Mouse (Mus musculus): ENCODE measurements around the gene Elmsan1.

DNA sequence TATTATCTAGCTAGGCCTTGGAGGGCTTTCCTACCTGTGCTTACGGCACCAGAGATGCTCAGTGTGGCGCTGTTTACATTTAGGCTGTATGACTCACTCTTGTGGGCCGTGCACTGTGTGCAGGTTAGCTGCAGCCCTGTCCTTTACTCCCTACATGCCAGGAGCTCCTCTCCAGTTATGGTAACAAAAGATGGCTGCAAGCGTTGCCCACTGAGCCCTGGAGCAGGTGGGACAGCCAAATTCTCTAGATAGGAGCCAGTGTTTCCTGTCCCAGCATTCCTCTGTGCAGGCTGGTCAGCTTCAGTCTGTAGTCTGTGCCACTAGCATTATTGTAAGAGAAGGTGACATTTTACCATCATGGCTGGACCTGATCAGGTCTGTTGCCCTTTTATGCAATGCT is 77.4 kb downstream of the Elmsan1 start:
- TF ChIP-seq CTCF (IDR thresholded peaks at IDR 0.05; ENCODE audit: low read depth): no peak
- no peak for TF ChIP-seq EP300 (IDR thresholded peaks at IDR 0.05; ENCODE audit: low read depth)
